Mouse (Mus musculus) gastrocnemius, postnatal 10 days (tissue): Measurements from ENCODE around the gene Meox2. TPM values are rescaled to one million over a fixed set of nuclear protein-coding genes. Genes with fewer than 3 reads are reported as not detected.
"Not testable (repeated sequence)": the region's sequence is repeated elsewhere in the genome, so short reads cannot be mapped to it uniquely, and the experiment has no call there.

Experiments
- DNase-seq: peaks from one replicate; pipeline ENCODE4 v3.0.0; 2021; ENCODE audit warnings: mixed read lengths
- long read RNA-seq, 2 experiments: library from polyadenylated mRNA; stranded (forward); transcript quantifications; one replicate each; pipeline ENCODE4 v2.0.0; 2021
- total RNA-seq, 2 experiments: library from RNA; stranded (reverse); gene quantifications; 2 replicates each; pipeline ENCODE4 v1.2.3; 2021

The Meox2 gene
- total RNA-seq, result 10 to 100 TPM; 33.7 to 39.8 TPM
- long read RNA-seq, experiment 1, transcript Meox2-201 (3 exons, 2,360 nt), result major isoform, 49 of 50 reads
- long read RNA-seq, experiment 1, partial matches to known transcripts, result 1 of 50 reads
- long read RNA-seq, experiment 1, other reads (novel, unspliced or antisense), result 0 of 50 reads
- long read RNA-seq, experiment 2, transcript Meox2-201 (3 exons, 2,360 nt), result major isoform, 32 of 33 reads
- long read RNA-seq, experiment 2, partial matches to known transcripts, result 1 of 33 reads
- long read RNA-seq, experiment 2, other reads (novel, unspliced or antisense), result 0 of 33 reads

GRCm38 (mm10) chr12:37108390-37108738 is at the start of gene Meox2:
TSS of gene Meox2 (plus strand) at chr12:37108540.
- DNase-seq, result peak; percentile 63

- no peak for DNase-seq
Observed at GRCm38 (mm10) chr12:37072636-37073035, 35.7 kb upstream of the Meox2 start.

GRCm38 (mm10) chr12:37077308-37077707 is 31.0 kb upstream of the Meox2 start:
- no peak for DNase-seq

GRCm38 (mm10) chr12:37080005-37080404 is 28.3 kb upstream of the Meox2 start:
- DNase-seq, result not testable (repeated sequence)

GRCm38 (mm10) chr12:37106541-37106940 is 1.8 kb upstream of the Meox2 start:
- peak; percentile 4 for DNase-seq

- DNase-seq, result peak; percentile 7
Observed at GRCm38 (mm10) chr12:37107150-37107549, 1.2 kb upstream of the Meox2 start.

GRCm38 (mm10) chr12:37107713-37108389 is 489 bp upstream of the Meox2 start:
- DNase-seq, result no peak

GRCm38 (mm10) chr12:37108819-37109473 is 606 bp downstream of the Meox2 start:
- peak; percentile 33 for DNase-seq

- DNase-seq, result peak; percentile 18
Observed at GRCm38 (mm10) chr12:37109474-37110012, 1.2 kb downstream of the Meox2 start.

- no peak for DNase-seq
Observed at GRCm38 (mm10) chr12:37110977-37111376, 2.6 kb downstream of the Meox2 start.

- no peak for DNase-seq
Observed at GRCm38 (mm10) chr12:37119246-37119645, 10.9 kb downstream of the Meox2 start.

- DNase-seq, result no peak
Observed at GRCm38 (mm10) chr12:37123763-37124162, 15.4 kb downstream of the Meox2 start.

GRCm38 (mm10) chr12:37142080-37142703 is 33.9 kb downstream of the Meox2 start:
- no peak for DNase-seq

- no peak for DNase-seq
Observed at GRCm38 (mm10) chr12:37143879-37144278, 35.5 kb downstream of the Meox2 start.

GRCm38 (mm10) chr12:37167742-37168141 is 59.4 kb downstream of the Meox2 start:
- no peak for DNase-seq

- no peak for DNase-seq
Observed at GRCm38 (mm10) chr12:37173324-37173723, 65.0 kb downstream of the Meox2 start.

GRCm38 (mm10) chr12:37183689-37184088 is 75.3 kb downstream of the Meox2 start:
- DNase-seq, result no peak

- no peak for DNase-seq
Observed at GRCm38 (mm10) chr12:37188940-37189488, 80.7 kb downstream of the Meox2 start.
